Mouse (Mus musculus): ENCODE measurements around the gene Gm7534. TPM values are rescaled to one million over a fixed set of nuclear protein-coding genes. Genes with fewer than 3 reads are reported as not detected.
"Not testable (repeated sequence)": the region's sequence is repeated elsewhere in the genome, so short reads cannot be mapped to it uniquely, and the experiment has no call there.

The Gm7534 gene
- total RNA-seq, 2 experiments from 2014 or later, result not detected

DNA sequence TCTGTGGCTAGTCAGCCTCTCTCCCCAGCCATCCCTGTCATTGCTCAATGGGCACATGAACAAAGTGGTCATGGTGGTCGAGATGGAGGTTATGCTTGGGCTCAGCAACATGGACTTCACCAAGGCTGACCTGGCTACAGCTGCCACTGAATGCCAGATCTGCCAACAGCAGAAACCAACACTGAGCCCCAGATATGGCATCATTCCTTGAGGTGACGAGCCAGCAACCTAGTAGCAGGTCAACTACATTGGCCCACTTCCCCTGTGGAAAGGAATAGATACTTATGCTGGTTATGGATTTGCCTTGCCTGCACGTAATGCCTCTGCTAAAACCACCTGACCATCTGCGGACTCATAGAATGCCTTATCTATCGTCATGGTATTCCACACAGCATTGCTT is 58.5 kb downstream of the Gm7534 start:
- not testable (repeated sequence) for DNase-seq (ENCODE audit: low spot score in 2 of 2)

Other genes starting within 250 kb of the Gm7534 start
- 100 to 1,000 TPM; 473 to 485 TPM for gene Hmgn2, start 234.4 kb downstream of the Gm7534 start, total RNA-seq (2021)
- gene Dhdds, start 202.1 kb downstream of the Gm7534 start, total RNA-seq (2021), result 10 to 100 TPM; 27.1 to 28.8 TPM
- 1 to 10 TPM; 2.7 to 3.5 TPM for gene Lin28a, start 184.2 kb downstream of the Gm7534 start, total RNA-seq (2021)
- under 1 TPM in 1 of 2 experiments, not detected in 1; 0.23 TPM for gene Zfp683, start 149.2 kb downstream of the Gm7534 start, total RNA-seq (2021)
- under 1 TPM in 1 of 2 experiments, not detected in 1; 0.54 TPM for gene Crybg2, start 142.2 kb downstream of the Gm7534 start, total RNA-seq (2021)
- 1 to 10 TPM; 2.4 to 2.7 TPM for gene Cd52, start 107.9 kb downstream of the Gm7534 start, total RNA-seq (2021)
- 1 to 10 TPM; 3.2 to 3.7 TPM for gene Ubxn11, start 100.4 kb downstream of the Gm7534 start, total RNA-seq (2021)
- gene Sh3bgrl3, start 74.2 kb downstream of the Gm7534 start, total RNA-seq (2021), result 10 to 100 TPM; 72.4 to 83.6 TPM
- 10 to 100 TPM; 54.8 to 60.3 TPM for gene Cep85, start 15.9 kb downstream of the Gm7534 start, total RNA-seq (2021)
- gene Catsper4, start 24.4 kb upstream of the Gm7534 start, total RNA-seq (2021), result not detected
- 1 to 10 TPM; 1.8 to 2.3 TPM for gene Cnksr1, start 35.4 kb upstream of the Gm7534 start, total RNA-seq (2021)
- gene E130218I03Rik, start 40.7 kb upstream of the Gm7534 start, total RNA-seq (2021), result not detected
- 1 to 10 TPM; 5.8 to 6.1 TPM for gene Zfp593, start 42.6 kb upstream of the Gm7534 start, total RNA-seq (2021)
- not detected for gene Gm30191, start 43.9 kb upstream of the Gm7534 start, total RNA-seq (2021)
- 1 to 10 TPM; 4.5 to 5.7 TPM for gene Grrp1, start 51.1 kb upstream of the Gm7534 start, total RNA-seq (2021)
- gene Pdik1l, start 84.9 kb upstream of the Gm7534 start, total RNA-seq (2021), result 10 to 100 TPM; 10.4 to 11.8 TPM
- gene Trim63, start 112.1 kb upstream of the Gm7534 start, total RNA-seq (2021), result 10 to 100 TPM; 48.4 to 59.5 TPM
- gene Slc30a2, start 140.2 kb upstream of the Gm7534 start, total RNA-seq (2021), result under 1 TPM; 0.44 to 0.54 TPM
- gene Extl1, start 180.8 kb upstream of the Gm7534 start, total RNA-seq (2021), result 10 to 100 TPM in 1 of 2 experiments, 1 to 10 TPM in 1; 7.5 to 10.2 TPM
- gene Pafah2, start 193.3 kb upstream of the Gm7534 start, total RNA-seq (2021), result 1 to 10 TPM; 4.4 to 4.9 TPM